Mouse (Mus musculus): ENCODE measurements around the gene Cntn3. TPM values are rescaled to one million over a fixed set of nuclear protein-coding genes. Genes with fewer than 3 reads are reported as not detected.

Gene Cntn3
- polyA plus RNA-seq, 2 experiments = 0.70 to 1.1 TPM

DNA sequence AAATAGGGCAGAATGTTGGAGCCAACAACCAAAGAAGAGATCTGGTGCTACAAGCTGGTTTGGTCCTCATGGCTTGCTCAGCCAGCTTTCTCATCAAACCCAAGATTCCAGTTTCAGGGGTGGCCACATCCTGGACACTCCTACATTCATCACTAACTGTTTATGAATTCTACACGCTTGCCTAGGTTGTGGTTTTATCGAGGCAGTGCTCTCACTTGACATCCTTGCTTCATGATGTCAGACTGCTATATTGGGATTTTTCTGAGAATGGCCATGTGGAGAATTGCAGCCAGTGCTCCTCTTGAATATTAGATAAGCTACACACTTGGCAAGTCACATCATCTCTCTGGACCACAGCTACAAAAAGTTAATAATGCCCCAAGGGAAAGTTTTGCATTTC is 452.9 kb downstream of the Cntn3 start:
- WGBS (ENCODE audit: insufficient replicate concordance) = 42% methylated on average over 2 of the region's 2 CpGs

DNA sequence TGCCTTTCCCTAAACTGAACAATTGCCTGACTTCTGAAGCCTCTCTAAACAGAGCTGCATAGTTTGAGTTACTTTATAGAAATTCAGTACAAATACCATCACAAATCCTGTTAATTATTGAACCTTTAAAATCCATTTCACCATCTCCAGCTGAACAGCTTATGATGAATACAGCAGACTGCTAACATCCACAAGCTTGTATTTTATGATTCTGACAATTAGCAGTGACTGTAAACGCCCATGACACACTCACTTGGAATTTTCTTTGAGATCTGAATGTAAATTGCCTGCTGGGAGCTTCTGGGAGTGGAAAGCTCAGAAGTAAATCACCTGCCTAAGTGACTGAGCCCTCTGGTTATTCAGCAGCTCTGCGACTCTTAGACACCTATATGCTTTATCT is 459.3 kb downstream of the Cntn3 start:
- no peak for ATAC-seq (ENCODE audit: insufficient read depth)
- Histone ChIP-seq H3K36me3 (replicated peaks; ENCODE audit: control insufficient read depth, insufficient read depth, low read depth) (no peaks in the 10 kb centered on the region), H3K9ac (replicated peaks) (no peak overlapping the region), H3K4me2 (ENCODE audit: low read depth) (no peak overlapping the region), H3K4me3 (ENCODE audit: insufficient read depth in 1 of 2, low read depth in 2 of 2, low read length in 2 of 2) (no peak overlapping the region), H3K27ac (no peak overlapping the region), H3K4me1 (replicated peaks; ENCODE audit: control insufficient read depth in 2 of 2, insufficient read depth in 2 of 2, low read length in 1 of 2) (no peaks in the 10 kb centered on the region), H3K27me3 (ENCODE audit: control insufficient read depth, insufficient read depth, low read length) (no peaks in the 10 kb centered on the region), H3K9me3 (ENCODE audit: control insufficient read depth, low read length) (no peaks in the 10 kb centered on the region)
- WGBS (ENCODE audit: insufficient replicate concordance) = 37% methylated on average over 2 of the region's 2 CpGs
- TF ChIP-seq CTCF (IDR thresholded peaks at IDR 0.05; ENCODE audit: low read depth) (no peak), EP300 (IDR thresholded peaks at IDR 0.05; ENCODE audit: low read depth) (no peak)
- no peak for DNase-seq (ENCODE audit: low read depth in 3 of 3, low spot score in 3 of 3)

More for the DNA sequence above, 452.9 kb downstream of the Cntn3 start:
- DNase-seq (ENCODE audit: low read depth in 3 of 3, low spot score in 3 of 3) (no peak), ATAC-seq (ENCODE audit: insufficient read depth) (no peak)
- H3K4me2 ChIP-seq (ENCODE audit: low read depth) = no peak overlapping the region
- no peak overlapping the region for H3K9ac ChIP-seq (replicated peaks)
- no peaks in the 10 kb centered on the region for H3K4me1 ChIP-seq (replicated peaks; ENCODE audit: control insufficient read depth in 2 of 2, insufficient read depth in 2 of 2, low read length in 1 of 2)
- no peaks in the 10 kb centered on the region for H3K27me3 ChIP-seq (ENCODE audit: control insufficient read depth, insufficient read depth, low read length)
- no peaks in the 10 kb centered on the region for H3K9me3 ChIP-seq (ENCODE audit: control insufficient read depth, low read length)
- no peak overlapping the region for H3K27ac ChIP-seq
- no peaks in the 10 kb centered on the region for H3K36me3 ChIP-seq (replicated peaks; ENCODE audit: control insufficient read depth, insufficient read depth, low read depth)
- no peak overlapping the region for H3K4me3 ChIP-seq (ENCODE audit: insufficient read depth in 1 of 2, low read depth in 2 of 2, low read length in 2 of 2)
- TF ChIP-seq CTCF (IDR thresholded peaks at IDR 0.05; ENCODE audit: low read depth) (no peak), EP300 (IDR thresholded peaks at IDR 0.05; ENCODE audit: low read depth) (no peak)

Measured in liver, embryonic 14.5 days (tissue).